Mouse (Mus musculus) central nervous system, embryonic 18 days (tissue): ENCODE measurements around the gene CK137956. TPM values are rescaled to one million over a fixed set of nuclear protein-coding genes. Genes with fewer than 3 reads are reported as not detected.

Experiments
- polyA plus RNA-seq: library from polyadenylated mRNA; depleted of rRNA; stranded (reverse); fragments of >200 nt; gene quantifications from 2 replicates; pipeline ENCODE4 v1.2.3, GENCODE M21; 2012; rRNA removed

The CK137956 gene
- polyA plus RNA-seq, result 1.8 TPM in 2 replicates

GRCm38 (mm10) chr4:127970901-127971868 lies at the start of gene CK137956:
TSS of gene CK137956 (minus strand) at chr4:127970951.

GRCm38 (mm10) chr4:127987784-127988455 lies 17.2 kb upstream of the CK137956 start, which contains the start of gene Csmd2:
TSS of gene Csmd2 (plus strand) at chr4:127987857.

Other genes starting within 250 kb of the CK137956 start
- 32.4 and 33.4 TPM in 2 replicates for gene Csmd2, start 16.9 kb upstream of the CK137956 start, polyA plus RNA-seq